Mouse (Mus musculus) stomach, postnatal 0 days (tissue): ENCODE data around the gene Aven. TPM values are rescaled to one million over a fixed set of nuclear protein-coding genes. Genes with fewer than 3 reads are reported as not detected.

Source experiments
- ATAC-seq: fragments of 200-750 bp; cut with Nextera tagmentation; 2 replicates; pipeline ENCODE4 v1.8.0; 2017; ENCODE audit not compliant: low FRiP score, low TSS enrichment
- DNase-seq: peaks from one replicate; pipeline ENCODE4 v3.0.0-alpha.2; 2016; ENCODE audit warnings: low spot score
- H3K27ac ChIP-seq: fragments of 300-500 bp; sonication (generic); replicated peaks from 2 replicates; pipeline ENCODE4 v1.5.1; 2014; ENCODE audit warnings: mild to moderate bottlenecking, control low read depth
- H3K27me3 ChIP-seq: fragments of 300-500 bp; sonication (generic); 2 replicates; pipeline ENCODE4 v1.6.1; 2014; ENCODE audit warnings: low read length; ENCODE audit not compliant: control insufficient read depth, insufficient read depth
- H3K36me3 ChIP-seq: fragments of 300-500 bp; sonication (generic); 2 replicates; pipeline ENCODE4 v1.6.1; 2014; ENCODE audit warnings: low read length, mixed read lengths; ENCODE audit not compliant: control insufficient read depth, insufficient read depth
- H3K4me1 ChIP-seq: fragments of 300-500 bp; sonication (generic); replicated peaks from 2 replicates; pipeline ENCODE4 v1.6.1; 2014; ENCODE audit warnings: antibody characterized with exemption; ENCODE audit not compliant: control insufficient read depth, insufficient read depth
- H3K4me2 ChIP-seq: fragments of 300-500 bp; sonication (generic); replicated peaks from 2 replicates; pipeline ENCODE4 v1.6.1; 2014; ENCODE audit warnings: low read depth, mild to moderate bottlenecking, control low read depth, moderate library complexity
- H3K4me3 ChIP-seq: fragments of 300-500 bp; sonication (generic); 2 replicates; pipeline ENCODE4 v1.5.1; 2014; ENCODE audit warnings: low read depth, low read length, control low read depth
- H3K9ac ChIP-seq: fragments of 300-500 bp; sonication (generic); 2 replicates; pipeline ENCODE4 v1.6.1; 2014; ENCODE audit warnings: mild to moderate bottlenecking, low read length, control low read depth, mixed read lengths
- H3K9me3 ChIP-seq: fragments of 300-500 bp; sonication (generic); 2 replicates; pipeline ENCODE4 v1.6.1; 2016; ENCODE audit warnings: low read length; ENCODE audit not compliant: control insufficient read depth
- CTCF ChIP-seq: IDR thresholded peaks from 2 replicates; pipeline ENCODE4 v1.5.1; 2016; ENCODE audit warnings: antibody characterized with exemption, low read depth, mild to moderate bottlenecking, moderate library complexity
- EP300 ChIP-seq: optimal IDR thresholded peaks from 2 replicates; pipeline ENCODE3; 2016; ENCODE audit warnings: antibody characterized with exemption
- WGBS: fragments of 180-500 bp; shearing (Covaris S2); extraction: QIAGEN DNeasy Blood & Tissue Kit; methylation state at CpG from one replicate; pipeline ENCODE4 v1.1.7; 2014; 5-methylcytosine and 5-hydroxymethylcytosine counted together
- polyA plus RNA-seq: library from polyadenylated mRNA; unstranded; fragments of >200 nt; fragmentation: Nextera tagmentation; extraction: Ambion mirVana; gene quantifications from 2 replicates; pipeline ENCODE4 v1.2.1, GENCODE M21; 2015

Gene Aven
- polyA plus RNA-seq, 1 experiment from 2014 or later: 3.6 TPM

- 34% methylated on average over 2 of the region's 2 CpGs for WGBS
- H3K4me2 ChIP-seq: no peak overlapping the region
- no peaks in the 10 kb centered on the region for H3K9me3 ChIP-seq
- no peak overlapping the region for H3K27ac ChIP-seq
- H3K27me3 ChIP-seq: no peaks in the 10 kb centered on the region
- H3K4me3 ChIP-seq: no peak overlapping the region
- DNase-seq (peak; percentile 26), ATAC-seq (no peak)
- no peak overlapping the region for H3K9ac ChIP-seq
- TF ChIP-seq EP300 (no peak), CTCF (no peak)
- H3K4me1 ChIP-seq: no peaks in the 10 kb centered on the region
- H3K36me3 ChIP-seq: no peaks in the 10 kb centered on the region
Observed at GRCm38 (mm10) chr2:112593322-112593721, 100.6 kb downstream of the Aven start.

GRCm38 (mm10) chr2:112593781-112594180 is 101.0 kb downstream of the Aven start:
- TF ChIP-seq CTCF (no peak), EP300 (no peak)
- Histone ChIP-seq H3K4me3 (no peak overlapping the region), H3K4me2 (no peak overlapping the region), H3K9ac (no peak overlapping the region), H3K9me3 (no peaks in the 10 kb centered on the region), H3K4me1 (no peaks in the 10 kb centered on the region), H3K27me3 (no peaks in the 10 kb centered on the region), H3K36me3 (no peaks in the 10 kb centered on the region), H3K27ac (no peak overlapping the region)
- 88% methylated on average over 2 of the region's 2 CpGs for WGBS
- DNase-seq (no peak), ATAC-seq (no peak)

GRCm38 (mm10) chr2:112595807-112596206 is 103.0 kb downstream of the Aven start:
- Histone ChIP-seq H3K4me1 (no peaks in the 10 kb centered on the region), H3K4me3 (no peak overlapping the region), H3K27ac (no peak overlapping the region), H3K4me2 (no peak overlapping the region), H3K27me3 (no peaks in the 10 kb centered on the region), H3K36me3 (no peaks in the 10 kb centered on the region), H3K9ac (no peak overlapping the region), H3K9me3 (no peaks in the 10 kb centered on the region)
- ATAC-seq (no peak), DNase-seq (no peak)
- WGBS: 75% methylated on average over 3 of the region's 3 CpGs
- no peak for TF ChIP-seq CTCF
- no peak for TF ChIP-seq EP300

- H3K4me1 ChIP-seq: no peaks in the 10 kb centered on the region
- H3K36me3 ChIP-seq: no peaks in the 10 kb centered on the region
- H3K9me3 ChIP-seq: no peaks in the 10 kb centered on the region
- TF ChIP-seq CTCF (no peak), EP300 (no peak)
- H3K4me3 ChIP-seq: no peak overlapping the region
- no peak overlapping the region for H3K27ac ChIP-seq
- WGBS: 65% methylated on average over 5 of the region's 5 CpGs
- H3K27me3 ChIP-seq: no peaks in the 10 kb centered on the region
- DNase-seq (no peak), ATAC-seq (no peak)
- H3K9ac ChIP-seq: no peak overlapping the region
- H3K4me2 ChIP-seq: no peak overlapping the region
Observed at GRCm38 (mm10) chr2:112596415-112596814, 103.7 kb downstream of the Aven start.

- no peak overlapping the region for H3K27ac ChIP-seq
- WGBS: 64% methylated on average over 1 of the region's 1 CpGs
- no peak for ATAC-seq
Observed at GRCm38 (mm10) chr2:112597064-112597463, 104.3 kb downstream of the Aven start.

GRCm38 (mm10) chr2:112600222-112600621 is 107.5 kb downstream of the Aven start:
- 73% methylated on average over 10 of the region's 10 CpGs for WGBS
- H3K36me3 ChIP-seq: no peaks in the 10 kb centered on the region
- H3K27me3 ChIP-seq: no peaks in the 10 kb centered on the region
- no peak overlapping the region for H3K27ac ChIP-seq
- ATAC-seq: no peak
- no peak overlapping the region for H3K9ac ChIP-seq
- H3K4me1 ChIP-seq: no peaks in the 10 kb centered on the region
- H3K9me3 ChIP-seq: no peaks in the 10 kb centered on the region
- H3K4me3 ChIP-seq: no peak overlapping the region
- no peak for DNase-seq
- TF ChIP-seq EP300 (no peak), CTCF (no peak)
- H3K4me2 ChIP-seq: no peak overlapping the region

More at GRCm38 (mm10) chr2:112597064-112597463, 104.3 kb downstream of the Aven start:
- Histone ChIP-seq H3K9me3 (no peaks in the 10 kb centered on the region), H3K4me2 (no peak overlapping the region), H3K27me3 (no peaks in the 10 kb centered on the region), H3K4me3 (no peak overlapping the region), H3K36me3 (no peaks in the 10 kb centered on the region), H3K4me1 (no peaks in the 10 kb centered on the region), H3K9ac (no peak overlapping the region)
- no peak for DNase-seq
- TF ChIP-seq CTCF: no peak
- TF ChIP-seq EP300: no peak
